Mouse (Mus musculus) brain, embryonic 14.5 days (tissue): ENCODE data around the gene Msl3.

Experiments used
- CTCF ChIP-seq: fragments of 200-500 bp; IDR thresholded peaks from 2 replicates; pipeline ENCODE4 v1.5.1; 2012; ENCODE audit warnings: inconsistent platforms, mild to moderate bottlenecking, moderate library complexity, borderline replicate concordance; ENCODE audit not compliant: insufficient read depth, insufficient read length; ENCODE audit errors: extremely low read depth
- POLR2A ChIP-seq: fragments of 200-500 bp; IDR thresholded peaks from 2 replicates; pipeline ENCODE4 v1.6.1; 2012; ENCODE audit warnings: mild to moderate bottlenecking, inconsistent platforms, borderline replicate concordance; ENCODE audit not compliant: poor library complexity, insufficient read depth, insufficient read length, severe bottlenecking; ENCODE audit errors: extremely low read depth

- no peak for TF ChIP-seq CTCF
- TF ChIP-seq POLR2A, result no peak
These were observed 1.3 kb downstream of the Msl3 start for GRCm38 (mm10) chrX:168672425-168672824.
